Mouse (Mus musculus) olfactory bulb, adult 2 months (tissue): ENCODE data around the gene Fntb. TPM values are rescaled to one million over a fixed set of nuclear protein-coding genes. Genes with fewer than 3 reads are reported as not detected.
A peak's percentile ranks its signal among the peaks of the same experiment; 100 is the strongest.

Source experiments
- H3K27ac ChIP-seq: fragments of 200-500 bp; 2 replicates; pipeline ENCODE4 v1.5.1; 2012; ENCODE audit warnings: low read depth, low read length; ENCODE audit not compliant: insufficient read depth
- H3K4me1 ChIP-seq: fragments of 200-500 bp; 2 replicates; pipeline ENCODE4 v1.6.1; 2012; ENCODE audit warnings: low read length; ENCODE audit not compliant: control insufficient read depth, insufficient read depth
- H3K4me3 ChIP-seq: fragments of 200-500 bp; 2 replicates; pipeline ENCODE4 v1.5.1; 2012; ENCODE audit warnings: mild to moderate bottlenecking, low read depth, low read length, moderate library complexity; ENCODE audit not compliant: insufficient read depth
- CTCF ChIP-seq: fragments of 200-500 bp; IDR thresholded peaks from 2 replicates; pipeline ENCODE4 v1.5.1; 2012; ENCODE audit warnings: low read depth, mild to moderate bottlenecking, low read length, moderate library complexity; ENCODE audit not compliant: insufficient read depth
- POLR2A ChIP-seq: fragments of 200-500 bp; IDR thresholded peaks from 2 replicates; pipeline ENCODE4 v1.6.1; 2012; ENCODE audit warnings: mild to moderate bottlenecking, low read depth, low read length, moderate library complexity; ENCODE audit not compliant: insufficient read depth
- WGBS: fragments of 180-500 bp; shearing (Covaris S2); methylation state at CpG from one replicate; pipeline ENCODE4 v1.1.7; 2018; 5-methylcytosine and 5-hydroxymethylcytosine counted together
- polyA plus RNA-seq: library from polyadenylated mRNA; stranded (reverse); fragments of >200 nt; gene quantifications from 2 replicates; pipeline ENCODE4 v1.2.4, GENCODE M21; 2012; ENCODE audit warnings: low replicate concordance; ENCODE audit not compliant: missing spikeins, insufficient read depth, insufficient read length

Gene Fntb
- polyA plus RNA-seq, 1 experiment = not detected

DNA sequence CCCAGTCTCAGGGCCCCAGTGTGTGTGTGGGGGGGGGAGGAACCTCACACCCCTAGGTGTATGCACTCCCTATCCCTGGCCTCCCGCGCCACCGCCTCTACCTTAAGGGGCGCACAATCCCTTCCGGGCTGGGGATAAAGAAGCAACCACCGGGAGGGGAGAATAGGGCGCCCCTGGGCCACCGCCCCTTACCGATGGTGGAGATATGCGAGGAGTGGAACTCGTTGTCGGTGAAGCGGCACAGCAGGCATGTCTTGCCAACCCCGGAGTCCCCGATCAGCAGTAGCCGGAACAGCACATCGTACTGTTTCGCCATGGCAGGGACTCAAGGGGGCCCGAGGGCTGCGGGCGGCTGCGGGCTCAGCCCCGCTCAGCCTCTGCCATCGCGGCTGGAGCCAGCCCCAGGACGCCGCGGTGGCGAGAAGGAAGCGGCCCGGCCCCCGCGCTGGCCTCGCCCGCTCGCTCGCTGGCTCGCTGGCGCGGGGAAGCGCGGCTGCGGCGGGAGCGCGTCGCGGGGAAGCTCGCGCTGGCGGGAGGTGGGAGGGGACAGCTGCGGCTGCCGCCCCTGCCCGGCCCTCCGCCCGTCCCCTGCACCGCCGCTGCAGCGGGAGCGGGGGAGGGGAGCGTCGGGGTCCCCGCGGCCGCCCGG lies 56.7 kb downstream of the Fntb start:
- H3K4me3 ChIP-seq = peak overlapping the region; percentile 83
- WGBS = 2% methylated on average over 65 of the region's 66 CpGs
- TF ChIP-seq POLR2A (peak; percentile 63; the same call in 1 of the 2 replicates), CTCF (no peak)
- H3K4me1 ChIP-seq = peaks cover 34% of the 10 kb centered on the region
- no peak overlapping the region for H3K27ac ChIP-seq

DNA sequence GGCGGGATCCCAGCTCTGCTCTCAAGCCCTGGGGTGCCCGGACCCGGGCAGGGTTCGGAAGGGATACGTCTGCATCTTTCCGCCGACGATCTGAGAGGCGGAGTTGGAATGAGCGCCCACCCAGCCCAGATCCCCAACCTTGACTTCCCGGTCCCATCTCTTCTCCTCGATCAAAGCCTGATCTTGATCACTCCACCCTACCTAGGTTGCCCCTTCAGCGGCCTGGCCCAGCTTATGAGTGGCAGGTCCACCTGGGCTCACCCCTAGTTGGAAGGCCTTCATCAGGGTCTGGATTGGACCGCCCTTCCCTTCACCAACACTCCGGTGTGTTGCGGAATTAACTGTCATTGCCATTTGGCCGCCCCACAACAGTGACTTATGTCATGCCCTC lies 57.3 kb downstream of the Fntb start, which contains the start of gene Rab15:
Gene Rab15 (minus strand): TSS at position 258 of the 391 bp plus-strand sequence.
- whole genome bisulfite sequencing = 7% methylated on average over 16 of the region's 17 CpGs
- TF ChIP-seq CTCF = no peak
- TF ChIP-seq POLR2A = peak; percentile 24; the same call in 1 of the 2 replicates
- Histone ChIP-seq H3K27ac (0 out of 2 replicates have a peak within 1 kb of the TSS, but pooled peaks have one; percentile 16), H3K4me3 (peak within 1 kb of the TSS; percentile 83), H3K4me1 (peaks cover 34% of the 10 kb centered on the region)

DNA sequence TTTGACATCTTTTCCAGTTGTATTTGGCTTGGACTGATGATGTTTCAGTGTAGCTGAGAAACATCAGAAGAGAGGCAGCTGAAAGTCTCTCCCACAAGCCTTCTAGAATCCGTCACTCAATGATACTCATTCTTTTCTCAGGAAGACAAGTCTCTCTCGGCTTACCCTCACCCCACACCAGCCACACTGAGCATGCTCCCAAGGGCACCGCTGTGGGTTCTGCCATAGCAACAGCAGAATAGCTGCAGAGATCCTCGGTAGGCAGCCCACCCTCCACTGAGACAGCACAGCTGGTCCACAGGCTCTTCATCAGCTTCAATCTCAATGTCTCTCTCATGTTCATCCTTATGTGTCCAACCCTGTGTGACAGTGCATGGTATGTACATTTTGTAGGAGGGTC lies 59.9 kb downstream of the Fntb start:
- no peak overlapping the region for H3K4me3 ChIP-seq
- 30% methylated on average over 4 of the region's 4 CpGs for WGBS
- no peak overlapping the region for H3K27ac ChIP-seq
- TF ChIP-seq CTCF (no peak), POLR2A (no peak)
- H3K4me1 ChIP-seq = peaks cover 32% of the 10 kb centered on the region

DNA sequence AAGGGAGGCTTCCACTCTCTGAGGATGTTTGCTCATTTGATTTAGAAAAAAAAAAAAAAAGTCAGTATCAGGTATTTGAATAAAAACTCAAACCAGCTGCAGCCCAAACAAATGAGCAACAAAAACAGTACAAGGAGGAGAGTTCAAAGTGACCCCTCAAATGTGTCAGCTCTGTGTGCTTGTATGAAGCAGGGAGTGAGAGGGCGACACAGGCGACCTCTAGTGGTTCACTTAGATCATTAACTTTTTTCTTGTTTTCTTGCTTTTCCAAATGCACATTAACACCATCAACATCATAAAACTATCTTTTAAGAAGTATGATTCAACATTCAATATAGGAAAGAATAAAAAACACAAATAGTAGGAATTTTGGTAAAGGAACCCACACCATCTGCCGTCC lies 67.3 kb downstream of the Fntb start:
- Histone ChIP-seq H3K4me1 (no peaks in the 10 kb centered on the region; the same call in 1 of the 2 replicates), H3K27ac (no peak overlapping the region), H3K4me3 (no peak overlapping the region)
- TF ChIP-seq CTCF = no peak
- no peak for TF ChIP-seq POLR2A
- 7% methylated on average over 3 of the region's 3 CpGs for WGBS

DNA sequence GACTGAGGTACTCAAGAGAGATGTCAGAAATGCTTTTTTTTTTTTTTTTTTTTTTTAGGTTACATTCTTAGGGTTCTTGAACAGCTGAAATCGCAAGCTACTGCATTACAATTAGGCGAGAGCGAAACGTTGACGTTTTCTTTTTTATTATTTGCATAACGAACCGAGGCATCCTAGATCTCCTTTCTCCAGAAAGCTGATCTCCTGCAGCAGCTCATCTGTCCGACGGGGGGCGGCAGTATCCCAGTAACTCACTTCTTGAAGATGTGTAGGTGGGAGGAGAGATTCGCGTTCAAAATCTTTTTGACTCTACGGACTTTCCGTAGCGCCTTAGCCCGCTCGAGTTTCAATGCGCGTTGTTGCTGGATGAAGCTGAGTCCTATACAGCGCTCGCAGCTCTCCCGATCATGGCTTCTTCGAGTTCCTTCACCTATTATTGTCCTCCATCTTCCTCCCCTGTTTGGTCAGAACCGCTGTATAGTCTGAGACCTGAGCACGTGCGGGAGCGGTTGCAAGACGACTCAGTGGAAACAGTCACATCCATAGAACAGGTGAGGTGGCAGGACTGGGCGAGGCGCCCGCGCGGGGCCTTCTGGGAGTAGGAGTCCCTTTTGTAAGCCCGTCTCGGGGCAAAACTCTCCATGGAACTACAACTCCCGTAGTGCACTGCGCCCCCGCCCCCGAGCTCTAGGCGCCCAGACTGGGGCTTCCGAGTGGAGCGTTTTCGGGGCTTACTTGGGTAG lies 71.9 kb downstream of the Fntb start:
- Histone ChIP-seq H3K4me1 (no peaks in the 10 kb centered on the region; the same call in 1 of the 2 replicates), H3K4me3 (peak overlapping the region; percentile 85), H3K27ac (peak overlapping the region; percentile 83)
- TF ChIP-seq CTCF = no peak
- TF ChIP-seq POLR2A = peak; percentile 39; the same call in 1 of the 2 replicates
- WGBS = under 1% methylated on average over 43 of the region's 43 CpGs

DNA sequence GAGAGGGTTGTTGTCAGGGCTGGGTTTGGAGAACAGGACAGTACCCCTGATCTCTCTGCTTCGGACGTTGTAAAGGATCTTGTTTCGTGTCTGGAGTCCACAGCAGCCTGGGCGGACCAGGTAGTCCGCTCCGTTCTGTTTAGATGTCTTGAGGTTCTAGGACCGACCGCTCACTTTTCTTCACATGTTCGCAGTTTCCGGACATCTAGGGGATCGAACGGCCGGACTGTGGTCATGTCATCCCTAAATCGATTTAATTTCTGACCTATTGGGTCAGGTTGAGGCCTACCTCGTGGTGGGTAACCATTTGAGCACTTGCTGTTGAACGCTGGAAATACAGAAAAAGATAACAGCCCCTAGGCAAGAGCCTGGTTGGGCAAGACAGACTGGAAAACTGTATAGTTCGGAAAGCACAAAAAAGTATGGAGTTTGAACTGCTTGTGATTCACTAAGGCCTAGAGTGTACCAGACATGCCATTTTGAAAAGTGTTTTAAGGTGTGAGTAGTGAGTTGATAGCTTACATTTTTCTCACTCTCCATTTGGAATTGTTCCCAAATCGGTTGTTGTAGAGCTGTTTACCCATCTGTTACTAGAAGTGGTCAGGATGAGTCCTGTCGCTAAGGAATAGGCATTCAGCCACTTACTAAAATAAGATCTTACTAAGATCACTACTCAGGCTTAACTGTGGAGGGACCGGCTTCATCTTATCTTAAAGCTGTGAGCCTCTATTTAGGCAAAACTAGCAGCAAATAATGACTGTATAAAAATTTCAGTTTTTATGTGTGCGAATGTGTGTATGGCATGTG lies 72.7 kb downstream of the Fntb start:
- Histone ChIP-seq H3K27ac (peak overlapping the region; percentile 83), H3K4me1 (no peaks in the 10 kb centered on the region; the same call in 1 of the 2 replicates), H3K4me3 (peak overlapping the region; percentile 85)
- 11% methylated on average over 21 of the region's 21 CpGs for WGBS
- TF ChIP-seq CTCF (no peak), POLR2A (no peak)

DNA sequence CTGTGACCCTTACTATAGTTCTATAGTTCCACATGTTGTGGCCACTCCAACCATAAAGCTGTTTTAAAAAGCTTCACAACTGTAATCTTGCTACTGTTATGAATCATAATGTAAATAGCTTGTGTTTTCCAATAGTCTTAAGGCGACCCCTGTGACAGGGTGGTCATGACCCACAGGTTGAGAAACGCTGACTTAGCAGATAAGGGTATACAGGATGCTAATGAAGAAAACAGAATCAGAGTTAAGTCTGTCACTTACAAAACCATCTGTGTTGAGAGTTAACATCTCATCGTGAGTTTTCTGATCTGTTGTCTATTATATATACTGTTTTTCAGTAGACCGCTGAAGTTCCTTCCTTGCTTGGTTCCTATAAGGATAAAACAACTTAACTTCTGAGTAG lies 73.9 kb downstream of the Fntb start:
- TF ChIP-seq CTCF = no peak
- no peak for TF ChIP-seq POLR2A
- no peak overlapping the region for H3K27ac ChIP-seq
- 96% methylated on average over 4 of the region's 4 CpGs for WGBS
- H3K4me3 ChIP-seq = no peak overlapping the region
- no peaks in the 10 kb centered on the region; the same call in 1 of the 2 replicates for H3K4me1 ChIP-seq

DNA sequence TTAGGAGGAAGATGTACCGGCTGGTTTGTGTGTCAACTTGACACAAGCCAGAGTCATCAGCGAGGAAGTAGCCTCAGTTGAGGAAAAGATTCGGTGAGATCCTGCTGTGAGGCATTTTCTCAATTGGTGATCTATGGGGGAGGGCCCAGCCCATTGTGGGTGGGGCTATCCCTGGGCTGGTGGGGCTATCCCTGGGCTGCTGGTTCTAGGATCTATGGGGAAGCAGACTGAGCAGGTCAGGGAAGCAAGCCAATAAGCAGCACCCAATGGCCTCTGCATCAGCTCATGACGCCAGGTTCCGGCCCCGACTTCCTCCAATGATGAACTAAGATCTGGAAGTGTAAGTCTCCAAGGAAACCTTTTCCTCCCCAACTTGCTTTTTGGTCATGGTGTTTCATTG lies 74.7 kb downstream of the Fntb start:
- TF ChIP-seq POLR2A (no peak), CTCF (no peak)
- 88% methylated on average over 6 of the region's 6 CpGs for WGBS

DNA sequence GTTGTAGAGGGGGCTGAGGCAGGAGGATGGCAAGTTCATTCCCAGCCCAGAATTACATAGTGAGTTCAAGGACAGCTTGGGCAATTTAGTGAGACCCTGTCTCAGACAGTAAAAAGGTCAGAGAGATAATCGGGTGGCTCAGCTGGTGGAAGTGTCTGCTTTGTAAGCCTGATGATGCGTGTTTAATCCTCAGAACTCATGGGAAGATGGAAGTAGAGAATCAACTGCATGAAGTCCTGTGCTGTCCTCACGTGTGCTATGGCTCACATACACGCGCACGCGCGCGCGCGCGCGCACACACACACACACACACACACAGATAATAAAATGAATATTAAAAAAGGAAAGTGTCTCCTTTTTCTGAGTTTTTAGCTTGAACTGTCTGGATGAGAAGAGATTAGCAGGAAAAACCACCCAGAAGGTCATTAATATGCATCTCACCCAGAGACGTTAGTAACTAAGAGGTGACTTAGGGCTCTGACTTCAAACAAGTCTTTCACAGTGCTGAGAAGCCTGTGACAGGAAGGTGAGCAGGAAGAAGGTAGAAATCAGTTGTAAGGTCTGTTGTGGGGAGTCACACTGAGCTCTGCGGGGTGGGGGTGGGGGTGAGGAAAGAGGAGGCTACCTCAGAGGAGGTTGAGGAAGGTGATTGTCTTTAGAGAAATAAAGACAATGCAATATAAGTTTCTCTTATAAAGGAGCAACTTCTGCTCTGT lies 79.1 kb downstream of the Fntb start:
- TF ChIP-seq POLR2A (no peak), CTCF (no peak)
- Histone ChIP-seq H3K4me1 (no peaks in the 10 kb centered on the region), H3K27ac (no peak overlapping the region), H3K4me3 (no peak overlapping the region)
- 91% methylated on average over 15 of the region's 15 CpGs for WGBS

More for the DNA sequence above, 74.7 kb downstream of the Fntb start:
- Histone ChIP-seq H3K4me3 (no peak overlapping the region), H3K4me1 (no peaks in the 10 kb centered on the region; the same call in 1 of the 2 replicates), H3K27ac (no peak overlapping the region)
